Mouse (Mus musculus) small intestine, adult 2 months (tissue): ENCODE results near the gene Dock1. TPM values are rescaled to one million over a fixed set of nuclear protein-coding genes. Genes with fewer than 3 reads are reported as not detected.

ENCODE experiments used
- H3K27ac ChIP-seq: fragments of 200-500 bp; 2 replicates; pipeline ENCODE4 v1.5.1; 2012; ENCODE audit warnings: low read depth, low read length, control low read depth, inconsistent platforms; ENCODE audit not compliant: insufficient read depth
- H3K27me3 ChIP-seq: fragments of 200-500 bp; 2 replicates; pipeline ENCODE4 v1.6.1; 2012; ENCODE audit warnings: mild to moderate bottlenecking, moderate library complexity, low read length, inconsistent platforms; ENCODE audit not compliant: control insufficient read depth, insufficient read depth
- H3K36me3 ChIP-seq: fragments of 200-500 bp; 2 replicates; pipeline ENCODE4 v1.6.1; 2012; ENCODE audit warnings: mild to moderate bottlenecking, low read length, control low read depth, inconsistent platforms; ENCODE audit not compliant: control insufficient read depth, insufficient read depth
- H3K4me1 ChIP-seq: fragments of 200-500 bp; 2 replicates; pipeline ENCODE4 v1.6.1; 2012; ENCODE audit warnings: low read length, inconsistent platforms, mixed read lengths; ENCODE audit not compliant: control insufficient read depth, insufficient read depth, insufficient read length
- H3K4me3 ChIP-seq: fragments of 200-500 bp; 2 replicates; pipeline ENCODE4 v1.5.1; 2012; ENCODE audit warnings: low read depth, mild to moderate bottlenecking, control low read depth, inconsistent platforms, low read length, moderate library complexity
- CTCF ChIP-seq: fragments of 200-500 bp; IDR thresholded peaks from 2 replicates; pipeline ENCODE4 v1.5.1; 2012; ENCODE audit warnings: low read depth, mild to moderate bottlenecking, control low read depth, inconsistent platforms, low read length, moderate library complexity, mixed read lengths; ENCODE audit not compliant: insufficient replicate concordance, insufficient read length; ENCODE audit errors: extremely low read depth
- POLR2A ChIP-seq: fragments of 200-500 bp; IDR thresholded peaks from 2 replicates; pipeline ENCODE4 v1.6.1; 2012; ENCODE audit warnings: low read depth, mild to moderate bottlenecking, control low read depth, inconsistent platforms, low read length, moderate library complexity
- WGBS: fragments of 180-500 bp; shearing (Covaris S2); methylation state at CpG from one replicate; pipeline ENCODE4 v1.1.7; 2018; 5-methylcytosine and 5-hydroxymethylcytosine counted together
- polyA plus RNA-seq: library from polyadenylated mRNA; depleted of rRNA; stranded (reverse); fragments of >200 nt; gene quantifications from 2 replicates; pipeline ENCODE4 v1.2.3, GENCODE M21; 2012; rRNA removed

Dock1 gene
- polyA plus RNA-seq = 2.2 and 3.8 TPM in 2 replicates

- peak within 1 kb of the TSS; percentile 15; the same call in 1 of the 2 replicates for H3K27ac ChIP-seq
- H3K4me3 ChIP-seq = peak within 1 kb of the TSS; percentile 98
- TF ChIP-seq CTCF (no peak), POLR2A (no peak; the same call in 1 of the 2 replicates)
- 2% methylated on average over 77 of the region's 77 CpGs for WGBS
- H3K4me1 ChIP-seq = peaks cover 6% of the 10 kb centered on the region; the same call in 1 of the 2 replicates
- H3K27me3 ChIP-seq = no peaks in the 10 kb centered on the region
- no peaks in the 10 kb centered on the region for H3K36me3 ChIP-seq
Observed at GRCm38 (mm10) chr7:134670312-134671002, at the start of gene Dock1. Dock1 (plus strand) TSS chr7:134670654.

GRCm38 (mm10) chr7:134627906-134628305, 42.5 kb upstream of the Dock1 start:
- H3K4me3 ChIP-seq = no peak overlapping the region
- 73% methylated on average over 4 of the region's 4 CpGs for WGBS
- H3K4me1 ChIP-seq = no peaks in the 10 kb centered on the region
- no peaks in the 10 kb centered on the region; the same call in 1 of the 2 replicates for H3K27me3 ChIP-seq
- no peak overlapping the region for H3K27ac ChIP-seq
- H3K36me3 ChIP-seq = no peaks in the 10 kb centered on the region
- TF ChIP-seq POLR2A (no peak), CTCF (no peak)

- H3K36me3 ChIP-seq = no peaks in the 10 kb centered on the region
- no peak overlapping the region for H3K4me3 ChIP-seq
- TF ChIP-seq CTCF (no peak), POLR2A (no peak)
- no peaks in the 10 kb centered on the region for H3K27me3 ChIP-seq
- no peaks in the 10 kb centered on the region for H3K4me1 ChIP-seq
- whole genome bisulfite sequencing = 65% methylated on average over 8 of the region's 8 CpGs
- H3K27ac ChIP-seq = no peak overlapping the region
Observed at GRCm38 (mm10) chr7:134650246-134650830, 20.1 kb upstream of the Dock1 start.

GRCm38 (mm10) chr7:134651071-134651470, 19.4 kb upstream of the Dock1 start:
- no peak overlapping the region for H3K27ac ChIP-seq
- no peaks in the 10 kb centered on the region for H3K27me3 ChIP-seq
- no peak overlapping the region for H3K4me3 ChIP-seq
- WGBS = 67% methylated on average over 3 of the region's 3 CpGs
- H3K4me1 ChIP-seq = no peaks in the 10 kb centered on the region
- H3K36me3 ChIP-seq = no peaks in the 10 kb centered on the region
- TF ChIP-seq CTCF (no peak), POLR2A (no peak)

- H3K4me3 ChIP-seq = no peak overlapping the region
- H3K4me1 ChIP-seq = no peaks in the 10 kb centered on the region
- no peaks in the 10 kb centered on the region for H3K27me3 ChIP-seq
- no peak overlapping the region for H3K27ac ChIP-seq
- H3K36me3 ChIP-seq = no peaks in the 10 kb centered on the region
- 2% methylated on average over 2 of the region's 2 CpGs for WGBS
- no peak for TF ChIP-seq POLR2A
- TF ChIP-seq CTCF = no peak
Observed at GRCm38 (mm10) chr7:134663241-134663640, 7.2 kb upstream of the Dock1 start.

GRCm38 (mm10) chr7:134665642-134666282, 4.7 kb upstream of the Dock1 start:
- TF ChIP-seq CTCF (no peak), POLR2A (no peak)
- Histone ChIP-seq H3K4me3 (no peak overlapping the region), H3K4me1 (peaks cover 6% of the 10 kb centered on the region; the same call in 1 of the 2 replicates), H3K27me3 (no peaks in the 10 kb centered on the region), H3K36me3 (no peaks in the 10 kb centered on the region), H3K27ac (no peak overlapping the region)
- WGBS = 44% methylated on average over 5 of the region's 5 CpGs

- Histone ChIP-seq H3K36me3 (no peaks in the 10 kb centered on the region), H3K4me3 (no peak overlapping the region), H3K27ac (no peak overlapping the region), H3K4me1 (peaks cover 6% of the 10 kb centered on the region; the same call in 1 of the 2 replicates), H3K27me3 (no peaks in the 10 kb centered on the region)
- TF ChIP-seq POLR2A = no peak
- no peak for TF ChIP-seq CTCF
- 85% methylated on average over 4 of the region's 4 CpGs for WGBS
Observed at GRCm38 (mm10) chr7:134667271-134667702, 3.2 kb upstream of the Dock1 start.
